Mouse (Mus musculus): ENCODE data around the gene Hfe2.

GRCm38 (mm10) chr3:96504931-96505330, 20.0 kb upstream of the Hfe2 start:
- no peak for TF ChIP-seq CTCF (IDR thresholded peaks at IDR 0.05; ENCODE audit: borderline replicate concordance, insufficient read depth, low read length)
- TF ChIP-seq POLR2A (IDR thresholded peaks at IDR 0.05; ENCODE audit: low read depth, low read length) = no peak

Data from embryonic fibroblast, embryonic 13.5 days (primary cell).